Mouse (Mus musculus) erythroblast, embryonic 14.5 days (primary cell): ENCODE results near the gene Slc25a45.

Source experiments
- GATA1 ChIP-seq: IDR thresholded peaks from 2 replicates; pipeline ENCODE4 v1.6.1; 2012; ENCODE audit warnings: low read length, inconsistent platforms, mixed read lengths
- TAL1 ChIP-seq: IDR thresholded peaks from 3 replicates; pipeline ENCODE4 v1.6.1; 2012; ENCODE audit warnings: low read length, inconsistent platforms, mixed read lengths

DNA sequence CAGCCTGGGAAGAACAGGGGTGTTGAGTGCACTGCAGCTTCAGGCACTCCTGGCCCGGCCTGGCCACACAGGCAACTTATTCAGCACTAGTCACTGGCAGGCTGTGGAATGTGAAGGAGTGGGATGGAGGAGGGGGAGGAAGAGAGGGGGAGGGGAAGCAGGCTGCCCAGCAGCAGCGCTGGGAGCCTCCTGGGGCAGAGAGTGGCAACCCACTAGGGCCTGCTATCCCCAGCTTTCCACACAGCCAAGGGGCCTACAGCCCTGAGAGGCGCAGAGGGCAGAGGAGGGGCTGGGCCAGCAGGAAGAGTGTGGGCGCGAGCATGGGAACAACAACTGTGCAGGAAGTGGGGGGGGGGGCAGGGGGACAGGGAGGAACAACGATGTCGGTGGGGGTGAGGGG, 6.3 kb upstream of the Slc25a45 start:
- TF ChIP-seq GATA1 (no peak), TAL1 (no peak)
